Mouse (Mus musculus): ENCODE measurements around the gene Cygb.

DNA sequence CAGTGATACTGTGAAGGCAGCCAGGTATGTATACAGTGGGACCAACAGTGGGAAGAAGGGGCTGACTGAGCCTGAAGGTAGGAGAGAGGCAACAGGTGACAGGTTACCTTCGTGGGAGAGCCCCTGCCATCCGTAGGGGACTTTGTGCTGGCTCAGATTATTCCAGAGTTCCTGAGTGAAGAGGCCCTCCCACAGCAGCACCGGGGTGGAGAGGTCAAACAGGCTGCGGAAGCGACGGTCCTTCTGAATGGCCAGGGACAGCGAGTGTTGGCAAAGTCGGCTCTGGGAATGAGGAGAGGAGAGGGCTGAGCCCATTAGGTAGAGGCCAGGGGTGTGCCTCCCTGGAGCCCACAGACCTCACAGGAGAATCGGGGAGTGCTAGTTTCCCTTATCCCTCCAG lies 31.6 kb upstream of the Cygb start:
- no peak for TF ChIP-seq POLR2A (IDR thresholded peaks at IDR 0.05; ENCODE audit: insufficient read length, low read depth)
- TF ChIP-seq USF1 (IDR thresholded peaks at IDR 0.05; ENCODE audit: low read depth), result no peak
- no peak for TF ChIP-seq MYOG (IDR thresholded peaks at IDR 0.05; ENCODE audit: control insufficient read depth in 1 of 3, insufficient read depth in 1 of 3, insufficient read length in 2 of 3, low read depth in 2 of 3)
- TF ChIP-seq POLR2AphosphoS2 (IDR thresholded peaks at IDR 0.05; ENCODE audit: insufficient read length, low read depth), result no peak
- no peak for TF ChIP-seq SRF (IDR thresholded peaks at IDR 0.05; ENCODE audit: control insufficient read depth, insufficient read length, low read depth)
